Mouse (Mus musculus) frontal cortex, adult (tissue): ENCODE results near the gene Cfap298.

ENCODE experiments used
- ATAC-seq: cut with Nextera tagmentation; 2 replicates; pipeline ENCODE4 v1.9.2; 2017; ENCODE audit warnings: mild to moderate bottlenecking, moderate library complexity, mixed read lengths; ENCODE audit not compliant: low TSS enrichment

Gene Cfap298

GRCm38 (mm10) chr16:90934687-90935328 lies at the start of gene Cfap298:
Cfap298 (minus strand) TSS chr16:90935114.
- peak; percentile 93 for ATAC-seq

GRCm38 (mm10) chr16:90971004-90971403 lies 36.1 kb upstream of the Cfap298 start:
- ATAC-seq = peak; percentile 84

- ATAC-seq = no peak
Measured at GRCm38 (mm10) chr16:90966241-90966640, 31.3 kb upstream of the Cfap298 start.

GRCm38 (mm10) chr16:90964302-90964701 lies 29.4 kb upstream of the Cfap298 start:
- ATAC-seq = no peak

GRCm38 (mm10) chr16:90963866-90964265 lies 29.0 kb upstream of the Cfap298 start:
- ATAC-seq = no peak

- ATAC-seq = no peak
Measured at GRCm38 (mm10) chr16:90963231-90963630, 28.3 kb upstream of the Cfap298 start.

GRCm38 (mm10) chr16:90958301-90959085 lies 23.6 kb upstream of the Cfap298 start:
- ATAC-seq = peak; percentile 91

GRCm38 (mm10) chr16:90955494-90955893 lies 20.6 kb upstream of the Cfap298 start:
- no peak for ATAC-seq

GRCm38 (mm10) chr16:90953770-90954169 lies 18.9 kb upstream of the Cfap298 start:
- no peak for ATAC-seq

GRCm38 (mm10) chr16:90953147-90953546 lies 18.2 kb upstream of the Cfap298 start:
- ATAC-seq = peak; percentile 66

- ATAC-seq = no peak
Measured at GRCm38 (mm10) chr16:90950354-90950963, 15.5 kb upstream of the Cfap298 start.

GRCm38 (mm10) chr16:90946977-90947376 lies 12.1 kb upstream of the Cfap298 start:
- ATAC-seq = no peak

- no peak for ATAC-seq
Measured at GRCm38 (mm10) chr16:90941246-90941645, 6.3 kb upstream of the Cfap298 start.

- ATAC-seq = peak; percentile 60
Measured at GRCm38 (mm10) chr16:90934193-90934686, 674 bp downstream of the Cfap298 start.

- no peak for ATAC-seq
Measured at GRCm38 (mm10) chr16:90933534-90934176, 1.3 kb downstream of the Cfap298 start.

GRCm38 (mm10) chr16:90927446-90927845 lies 7.5 kb downstream of the Cfap298 start:
- ATAC-seq = no peak

GRCm38 (mm10) chr16:90925461-90925860 lies 9.5 kb downstream of the Cfap298 start:
- peak; percentile 76 for ATAC-seq

GRCm38 (mm10) chr16:90924606-90925370 lies 10.1 kb downstream of the Cfap298 start:
- no peak for ATAC-seq

GRCm38 (mm10) chr16:90921471-90922159 lies 13.3 kb downstream of the Cfap298 start:
- no peak for ATAC-seq

GRCm38 (mm10) chr16:90917156-90917555 lies 17.8 kb downstream of the Cfap298 start:
- ATAC-seq = no peak

GRCm38 (mm10) chr16:90916040-90916481 lies 18.9 kb downstream of the Cfap298 start:
- ATAC-seq = no peak
